Mouse (Mus musculus) ES-E14 (cell line): ENCODE data around the gene Sarnp. TPM values are rescaled to one million over a fixed set of nuclear protein-coding genes. Genes with fewer than 3 reads are reported as not detected.

Source experiments
- DNase-seq: peaks from one replicate; pipeline ENCODE4 v3.0.0-alpha.2; 2013; ENCODE audit warnings: low read depth, low spot score
- H3K27ac ChIP-seq: 2 replicates; pipeline ENCODE4 v1.5.1; 2012; ENCODE audit warnings: low read depth, mild to moderate bottlenecking, low read length, moderate library complexity, mixed read lengths; ENCODE audit not compliant: poor library complexity, insufficient read depth, severe bottlenecking
- H3K36me3 ChIP-seq: 2 replicates; pipeline ENCODE4 v1.6.1; 2012; ENCODE audit warnings: mild to moderate bottlenecking, low read length, moderate library complexity, mixed read lengths; ENCODE audit not compliant: control insufficient read depth, poor library complexity, insufficient read depth, severe bottlenecking
- H3K4me1 ChIP-seq, 2 experiments: fragments of 150-350 bp in 1 of 2; sonication (generic) in 1 of 2; 2 replicates each; pipeline ENCODE4 v1.6.1; 2012; ENCODE audit warnings: low read length in 2 of 2, mild to moderate bottlenecking in 1 of 2, mixed read lengths in 1 of 2; ENCODE audit not compliant: control insufficient read depth in 2 of 2, insufficient read depth in 2 of 2, poor library complexity in 1 of 2
- H3K4me3 ChIP-seq, 2 experiments: fragments of 150-350 bp in 1 of 2; sonication (generic) in 1 of 2; 2 replicates each; pipeline ENCODE4 v1.5.1; 2012; ENCODE audit warnings: low read length in 2 of 2, low read depth in 1 of 2, mild to moderate bottlenecking in 1 of 2, mixed read lengths in 1 of 2; ENCODE audit not compliant: insufficient read depth in 1 of 2, poor library complexity in 1 of 2, severe bottlenecking in 1 of 2
- H3K9ac ChIP-seq: 2 replicates; pipeline ENCODE4 v1.6.1; 2012; ENCODE audit warnings: low read depth, mild to moderate bottlenecking, low read length, mixed read lengths; ENCODE audit not compliant: poor library complexity, insufficient read depth, severe bottlenecking
- H3K9me3 ChIP-seq: fragments of 150-350 bp; sonication (generic); 2 replicates; pipeline ENCODE4 v1.6.1; 2012; ENCODE audit warnings: low read depth, mild to moderate bottlenecking, low read length; ENCODE audit not compliant: control insufficient read depth, insufficient read depth
- CHD2 ChIP-seq: IDR thresholded peaks from 2 replicates; pipeline ENCODE4 v1.6.1; 2014; ENCODE audit warnings: mild to moderate bottlenecking, low read depth, low read length, inconsistent platforms
- HCFC1 ChIP-seq: IDR thresholded peaks from 2 replicates; pipeline ENCODE4 v1.6.1; 2012; ENCODE audit warnings: low read length, inconsistent platforms, borderline replicate concordance; ENCODE audit not compliant: insufficient read depth
- MAFK ChIP-seq: IDR thresholded peaks from 2 replicates; pipeline ENCODE4 v1.6.1; 2014; ENCODE audit warnings: mild to moderate bottlenecking, low read depth, low read length, inconsistent platforms; ENCODE audit not compliant: insufficient read depth
- ZC3H11A ChIP-seq: IDR thresholded peaks from 2 replicates; pipeline ENCODE4 v1.6.1; 2012; ENCODE audit warnings: low read depth, mild to moderate bottlenecking, inconsistent platforms, low read length, borderline replicate concordance
- ZNF384 ChIP-seq: IDR thresholded peaks from 2 replicates; pipeline ENCODE4 v1.6.1; 2012; ENCODE audit warnings: low read depth, low read length, inconsistent platforms
- in situ Hi-C, 2 experiments: fragments of 600-800 bp; cut with MboI; formaldehyde crosslinking; loops; one replicate each; pipeline ENCODE4 v1.15.1; 2025; ENCODE audit warnings: low sequenced_read_pairs in 2 of 2, inconsistent platforms in 1 of 2; ENCODE audit not compliant: unreplicated experiment in 2 of 2
- total RNA-seq: library from RNA; depleted of rRNA; stranded (reverse); fragments of 300-350 nt; gene quantifications from 2 replicates; pipeline ENCODE4 v1.2.3, GENCODE M21; 2012

Sarnp gene
- total RNA-seq, 1 experiment = 101 TPM

GRCm38 (mm10) chr10:128793258-128793657 is 23.9 kb upstream of the Sarnp start:
- H3K36me3 ChIP-seq = no peaks in the 10 kb centered on the region
- H3K9ac ChIP-seq = no peak overlapping the region
- no peak overlapping the region for H3K27ac ChIP-seq
- in situ Hi-C loops = no loop called here
- TF ChIP-seq ZNF384 = no peak
- 0 out of 2 replicates have a peak, but pooled peaks have one; percentile 42 for TF ChIP-seq MAFK
- H3K4me3 ChIP-seq = no peak overlapping the region
- no peaks in the 10 kb centered on the region for H3K9me3 ChIP-seq
- H3K4me1 ChIP-seq = no peaks in the 10 kb centered on the region; a peak in 2 of 4 replicates
- DNase-seq = no peak

GRCm38 (mm10) chr10:128794391-128794790 is 22.7 kb upstream of the Sarnp start:
- Histone ChIP-seq H3K36me3 (no peaks in the 10 kb centered on the region), H3K9me3 (no peaks in the 10 kb centered on the region), H3K4me1 (no peaks in the 10 kb centered on the region; a peak in 2 of 4 replicates), H3K27ac (no peak overlapping the region), H3K4me3 (no peak overlapping the region), H3K9ac (no peak overlapping the region)
- TF ChIP-seq CHD2 (no peak), HCFC1 (no peak), MAFK (no peak), ZC3H11A (no peak), ZNF384 (no peak)
- no peak for DNase-seq
- in situ Hi-C loops = no loop called here

DNA sequence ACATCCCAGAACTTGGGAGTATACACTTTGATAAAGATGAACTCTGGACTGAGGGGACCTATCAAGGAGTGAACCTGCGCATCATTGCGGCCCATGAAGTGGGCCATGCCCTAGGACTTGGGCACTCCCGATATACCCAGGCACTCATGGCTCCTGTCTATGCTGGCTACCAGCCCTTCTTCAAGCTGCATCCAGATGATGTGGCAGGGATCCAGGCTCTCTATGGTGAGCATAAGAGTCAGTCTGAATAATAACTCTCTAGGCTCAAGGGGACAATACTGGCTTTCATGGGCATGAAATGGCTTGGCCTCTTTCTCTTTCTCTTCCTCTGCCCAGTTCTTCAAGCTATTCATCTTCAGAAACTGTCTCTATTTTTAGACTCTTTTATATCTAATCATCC is 21.6 kb upstream of the Sarnp start:
- H3K27ac ChIP-seq = no peak overlapping the region
- H3K36me3 ChIP-seq = no peaks in the 10 kb centered on the region; the same call in 1 of the 2 replicates
- H3K4me3 ChIP-seq = no peak overlapping the region
- in situ Hi-C loops = no loop called here
- no peak for DNase-seq
- no peaks in the 10 kb centered on the region for H3K9me3 ChIP-seq
- no peak for TF ChIP-seq CHD2
- TF ChIP-seq HCFC1 = no peak
- no peak for TF ChIP-seq MAFK
- TF ChIP-seq ZC3H11A = no peak
- no peaks in the 10 kb centered on the region; a peak in 2 of 4 replicates for H3K4me1 ChIP-seq
- no peak overlapping the region for H3K9ac ChIP-seq

GRCm38 (mm10) chr10:128798676-128799075 is 18.5 kb upstream of the Sarnp start:
- TF ChIP-seq HCFC1 (no peak), CHD2 (no peak), ZC3H11A (no peak), ZNF384 (no peak), MAFK (no peak)
- Histone ChIP-seq H3K9ac (no peak overlapping the region), H3K36me3 (peaks cover 2% of the 10 kb centered on the region; the same call in 1 of the 2 replicates), H3K4me1 (peaks cover 0 to 5% of the 10 kb centered on the region in 2 experiments; a peak in 2 of 4 replicates), H3K9me3 (no peaks in the 10 kb centered on the region), H3K27ac (no peak overlapping the region), H3K4me3 (no peak overlapping the region)
- no peak for DNase-seq
- in situ Hi-C loops = no loop called here

GRCm38 (mm10) chr10:128801981-128802495 is 15.1 kb upstream of the Sarnp start:
- no peak overlapping the region; the same call in 1 of the 2 replicates for H3K27ac ChIP-seq
- peaks cover 2% of the 10 kb centered on the region; the same call in 1 of the 2 replicates for H3K36me3 ChIP-seq
- TF ChIP-seq HCFC1 (no peak), CHD2 (no peak), ZNF384 (no peak), ZC3H11A (no peak), MAFK (no peak)
- DNase-seq = no peak
- peak overlapping the region; percentile 7; the same call in 1 of the 2 replicates for H3K9ac ChIP-seq
- in situ Hi-C loops = no loop called here
- H3K4me1 ChIP-seq = peaks cover 0 to 12% of the 10 kb centered on the region in 2 experiments; a peak in 3 of 4 replicates
- H3K9me3 ChIP-seq = no peaks in the 10 kb centered on the region
- peak overlapping the region in 1 of 2 experiments; percentile 31; a peak in 2 of 4 replicates for H3K4me3 ChIP-seq
